Mouse (Mus musculus) kidney, adult 2 months (tissue): Measurements from ENCODE around the gene C2cd3.

Source experiments
- CTCF ChIP-seq: fragments of 200-500 bp; conservative IDR thresholded peaks from 2 replicates; pipeline ENCODE4 v1.5.1; 2011; ENCODE audit warnings: low read depth, mild to moderate bottlenecking, control low read depth, low read length, moderate library complexity, mixed read lengths; ENCODE audit not compliant: insufficient read depth, insufficient read length
- POLR2A ChIP-seq: fragments of 200-500 bp; IDR thresholded peaks from one replicate; pipeline ENCODE4 v1.6.1; 2011; ENCODE audit warnings: low read depth, low read length, control low read depth

DNA sequence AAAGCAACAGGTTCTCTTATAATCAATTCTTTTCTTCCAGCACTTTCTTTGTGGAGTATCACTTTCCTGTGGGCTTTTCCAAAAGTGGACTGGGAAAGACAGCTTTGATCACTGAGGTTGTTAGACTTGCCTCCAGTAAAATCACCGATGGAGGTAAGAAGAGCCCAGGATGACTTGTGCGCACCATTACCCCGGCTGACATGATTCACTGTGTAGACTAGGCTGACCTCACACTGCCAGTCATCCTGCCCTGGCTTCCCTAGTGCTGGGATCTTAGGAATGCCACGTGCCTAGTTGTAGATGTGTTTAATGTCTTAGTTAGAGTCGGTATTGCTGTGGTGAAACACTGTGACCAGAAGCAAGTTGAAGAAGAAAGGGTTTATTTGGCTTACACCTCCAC lies 35.6 kb downstream of the C2cd3 start:
- TF ChIP-seq POLR2A (no peak), CTCF (no peak)
